Mouse (Mus musculus) embryonic fibroblast, embryonic 13.5 days (primary cell): ENCODE results near the gene Oprm1.

Experiments used
- CTCF ChIP-seq: IDR thresholded peaks from 2 replicates; pipeline ENCODE4 v1.5.1; 2011; ENCODE audit warnings: mild to moderate bottlenecking, control low read depth, low read length, moderate library complexity, borderline replicate concordance; ENCODE audit not compliant: insufficient read depth
- POLR2A ChIP-seq: IDR thresholded peaks from 2 replicates; pipeline ENCODE4 v1.6.1; 2011; ENCODE audit warnings: low read depth, mild to moderate bottlenecking, control low read depth, low read length, moderate library complexity

GRCm38 (mm10) chr10:6916545-6917257 lies 158.4 kb downstream of the Oprm1 start:
- TF ChIP-seq CTCF (no peak), POLR2A (no peak)
